Mouse (Mus musculus) midbrain, embryonic 10.5 days (tissue): ENCODE measurements at regions not wholly inside any gene's neighbourhood (a gene's known extent, or its start where the extent isn't known, plus 50 kb on each side); places are given as distances from the start of the nearest gene placed in this dataset.

Experiments used
- DNase-seq: peaks from one replicate; pipeline ENCODE4 v3.0.0-alpha.2; 2017; ENCODE audit warnings: low spot score
- H3K27ac ChIP-seq: fragments of 300-500 bp; sonication (generic); replicated peaks from 2 replicates; pipeline ENCODE4 v1.5.1; 2016; ENCODE audit warnings: mild to moderate bottlenecking
- H3K27me3 ChIP-seq: fragments of 300-500 bp; sonication (generic); 2 replicates; pipeline ENCODE4 v1.6.1; 2016; ENCODE audit warnings: low read depth, mild to moderate bottlenecking; ENCODE audit not compliant: poor library complexity, severe bottlenecking
- H3K36me3 ChIP-seq: fragments of 300-500 bp; sonication (generic); 2 replicates; pipeline ENCODE4 v1.6.1; 2016; ENCODE audit warnings: mild to moderate bottlenecking, moderate library complexity
- H3K4me1 ChIP-seq: fragments of 300-500 bp; sonication (generic); 2 replicates; pipeline ENCODE4 v1.6.1; 2016
- H3K4me3 ChIP-seq: fragments of 300-500 bp; sonication (generic); 2 replicates; pipeline ENCODE4 v1.5.1; 2016; ENCODE audit warnings: mild to moderate bottlenecking, moderate library complexity
- H3K9me3 ChIP-seq: fragments of 300-500 bp; sonication (generic); replicated peaks from 2 replicates; pipeline ENCODE4 v1.6.1; 2016; ENCODE audit warnings: mild to moderate bottlenecking
- WGBS: fragments of 180-500 bp; shearing (Covaris S2); methylation state at CpG from one replicate; pipeline ENCODE4 v1.1.7; 2016; 5-methylcytosine and 5-hydroxymethylcytosine counted together

GRCm38 (mm10) chr5:52046704-52047103 is 143.6 kb downstream of the Dhx15 start:
- Histone ChIP-seq H3K27me3 (no peaks in the 10 kb centered on the region), H3K27ac (no peak overlapping the region), H3K36me3 (no peaks in the 10 kb centered on the region), H3K4me3 (no peak overlapping the region), H3K9me3 (no peaks in the 10 kb centered on the region), H3K4me1 (no peaks in the 10 kb centered on the region)
- DNase-seq: no peak
- 82% methylated on average over 3 of the region's 3 CpGs for WGBS

GRCm38 (mm10) chr5:52044101-52044500 is 146.2 kb downstream of the Dhx15 start:
- no peaks in the 10 kb centered on the region for H3K9me3 ChIP-seq
- no peak for DNase-seq
- H3K36me3 ChIP-seq: no peaks in the 10 kb centered on the region
- H3K4me1 ChIP-seq: no peaks in the 10 kb centered on the region
- H3K27ac ChIP-seq: no peak overlapping the region
- no peaks in the 10 kb centered on the region for H3K27me3 ChIP-seq
- WGBS: 88% methylated on average over 3 of the region's 3 CpGs
- H3K4me3 ChIP-seq: no peak overlapping the region

DNA sequence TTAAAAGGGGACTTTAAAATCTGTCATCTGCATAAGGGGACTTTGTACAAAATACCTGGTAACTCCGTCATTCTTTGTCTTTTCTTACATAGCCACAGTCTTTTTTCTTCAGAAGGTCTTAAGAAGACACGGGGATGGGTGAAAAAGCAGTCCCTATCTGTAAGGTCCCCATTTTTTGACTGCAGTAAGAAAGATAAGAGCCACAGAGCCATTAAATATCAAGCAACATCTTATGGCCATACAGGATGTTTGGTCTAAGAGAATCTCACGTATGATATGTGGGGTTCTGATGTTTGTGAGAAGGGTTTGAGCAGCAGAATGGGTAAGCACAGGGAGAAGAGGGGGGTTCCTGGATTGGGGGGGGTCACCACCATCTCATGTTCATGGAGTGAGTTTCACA is 148.9 kb downstream of the Dhx15 start:
- no peaks in the 10 kb centered on the region for H3K9me3 ChIP-seq
- no peaks in the 10 kb centered on the region for H3K36me3 ChIP-seq
- H3K27ac ChIP-seq: no peak overlapping the region
- no peak overlapping the region for H3K4me3 ChIP-seq
- no peak for DNase-seq
- H3K4me1 ChIP-seq: no peaks in the 10 kb centered on the region
- H3K27me3 ChIP-seq: no peaks in the 10 kb centered on the region
- WGBS: 87% methylated on average over 3 of the region's 3 CpGs

- Histone ChIP-seq H3K4me1 (no peaks in the 10 kb centered on the region), H3K27me3 (no peaks in the 10 kb centered on the region), H3K4me3 (no peak overlapping the region), H3K27ac (no peak overlapping the region), H3K9me3 (no peaks in the 10 kb centered on the region), H3K36me3 (no peaks in the 10 kb centered on the region)
- DNase-seq: no peak
- 88% methylated on average over 24 of the region's 24 CpGs for WGBS
Measured at GRCm38 (mm10) chr5:52040427-52041312, 149.6 kb downstream of the Dhx15 start.

DNA sequence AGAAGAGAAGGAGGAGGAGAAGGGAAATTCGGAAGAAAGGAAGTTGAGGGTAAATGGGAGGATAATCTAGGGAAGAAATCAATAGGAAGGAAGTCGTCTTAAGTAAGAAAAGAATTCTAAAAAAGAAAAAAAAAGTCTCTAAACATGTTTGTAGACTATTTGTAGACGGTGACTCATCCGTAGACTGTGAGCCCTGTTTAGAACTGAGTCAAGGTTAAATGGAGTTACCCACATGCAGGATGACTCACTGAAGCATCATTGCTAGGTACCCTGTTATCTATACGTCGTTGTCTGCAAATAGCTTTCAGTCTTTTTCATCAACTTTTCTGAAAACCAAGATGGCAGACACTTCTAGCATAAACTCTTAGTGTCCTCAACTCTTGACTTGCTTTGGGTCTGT is 155.0 kb downstream of the Dhx15 start:
- no peak overlapping the region for H3K4me3 ChIP-seq
- no peaks in the 10 kb centered on the region for H3K27me3 ChIP-seq
- H3K4me1 ChIP-seq: no peaks in the 10 kb centered on the region
- H3K36me3 ChIP-seq: no peaks in the 10 kb centered on the region
- no peak for DNase-seq
- WGBS: 88% methylated on average over 6 of the region's 6 CpGs
- no peak overlapping the region for H3K27ac ChIP-seq
- no peaks in the 10 kb centered on the region for H3K9me3 ChIP-seq

DNA sequence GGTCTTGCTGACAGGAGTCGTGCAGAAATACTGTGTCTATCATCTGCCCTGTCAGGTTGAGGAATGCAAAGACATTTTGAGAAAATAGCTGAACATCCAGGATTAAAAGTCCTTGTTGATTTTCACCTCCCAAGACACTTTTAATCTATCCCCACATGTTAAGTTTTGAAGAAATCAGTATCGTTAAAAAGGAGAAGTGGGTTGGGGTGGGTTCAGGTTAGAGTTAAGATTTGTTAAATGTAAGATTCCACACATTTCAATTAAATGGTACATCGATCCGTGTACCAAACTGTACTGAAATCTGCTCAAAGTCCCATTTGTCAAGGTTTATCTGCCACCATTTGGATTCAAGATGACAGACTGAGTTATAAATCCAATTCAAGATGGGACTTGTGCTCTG is 162.8 kb downstream of the Dhx15 start:
- no peaks in the 10 kb centered on the region for H3K36me3 ChIP-seq
- no peaks in the 10 kb centered on the region for H3K4me1 ChIP-seq
- H3K4me3 ChIP-seq: no peak overlapping the region
- H3K9me3 ChIP-seq: no peaks in the 10 kb centered on the region
- H3K27me3 ChIP-seq: no peaks in the 10 kb centered on the region
- 90% methylated on average over 4 of the region's 4 CpGs for WGBS
- no peak for DNase-seq
- H3K27ac ChIP-seq: no peak overlapping the region

GRCm38 (mm10) chr5:52026148-52026547 is 164.2 kb downstream of the Dhx15 start:
- H3K27ac ChIP-seq: no peak overlapping the region
- no peak overlapping the region for H3K4me3 ChIP-seq
- no peak for DNase-seq
- no peaks in the 10 kb centered on the region for H3K4me1 ChIP-seq
- no peaks in the 10 kb centered on the region for H3K36me3 ChIP-seq
- H3K27me3 ChIP-seq: no peaks in the 10 kb centered on the region
- WGBS: 75% methylated on average over 3 of the region's 3 CpGs
- no peaks in the 10 kb centered on the region for H3K9me3 ChIP-seq

DNA sequence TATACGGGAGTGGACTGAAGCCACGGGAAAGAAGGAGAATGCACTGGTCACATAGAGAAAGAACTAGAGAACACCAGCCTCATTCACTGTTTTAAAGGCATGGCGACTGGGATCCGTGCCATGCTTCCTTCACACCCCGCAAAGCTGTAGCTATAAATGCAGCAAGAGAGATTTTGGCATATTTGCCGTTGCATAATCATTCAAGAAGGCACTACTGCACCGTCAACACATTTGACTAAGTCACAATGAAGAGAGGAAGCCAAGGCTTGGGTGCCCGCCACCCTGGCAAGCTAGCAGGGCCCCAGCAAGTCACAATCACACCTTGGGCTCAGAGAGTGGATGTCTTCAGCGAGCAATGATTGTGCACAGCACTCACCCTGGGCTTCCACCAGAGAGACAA is 167.1 kb downstream of the Dhx15 start:
- Histone ChIP-seq H3K36me3 (no peaks in the 10 kb centered on the region), H3K27me3 (no peaks in the 10 kb centered on the region), H3K27ac (no peak overlapping the region), H3K4me1 (no peaks in the 10 kb centered on the region), H3K9me3 (no peaks in the 10 kb centered on the region), H3K4me3 (no peak overlapping the region)
- no peak for DNase-seq
- WGBS: 92% methylated on average over 9 of the region's 9 CpGs

GRCm38 (mm10) chr5:52016992-52017391 is 173.3 kb downstream of the Dhx15 start:
- 86% methylated on average over 3 of the region's 3 CpGs for WGBS
- DNase-seq: no peak
- Histone ChIP-seq H3K4me1 (no peaks in the 10 kb centered on the region; the same call in 1 of the 2 replicates), H3K4me3 (no peak overlapping the region), H3K27me3 (no peaks in the 10 kb centered on the region), H3K9me3 (no peaks in the 10 kb centered on the region), H3K36me3 (no peaks in the 10 kb centered on the region), H3K27ac (no peak overlapping the region)

GRCm38 (mm10) chr5:52015786-52016185 is 174.5 kb downstream of the Dhx15 start:
- Histone ChIP-seq H3K27ac (no peak overlapping the region), H3K4me3 (no peak overlapping the region), H3K4me1 (no peaks in the 10 kb centered on the region; the same call in 1 of the 2 replicates), H3K27me3 (no peaks in the 10 kb centered on the region), H3K9me3 (no peaks in the 10 kb centered on the region), H3K36me3 (no peaks in the 10 kb centered on the region)
- WGBS: 45% methylated on average over 6 of the region's 6 CpGs
- DNase-seq: no peak

DNA sequence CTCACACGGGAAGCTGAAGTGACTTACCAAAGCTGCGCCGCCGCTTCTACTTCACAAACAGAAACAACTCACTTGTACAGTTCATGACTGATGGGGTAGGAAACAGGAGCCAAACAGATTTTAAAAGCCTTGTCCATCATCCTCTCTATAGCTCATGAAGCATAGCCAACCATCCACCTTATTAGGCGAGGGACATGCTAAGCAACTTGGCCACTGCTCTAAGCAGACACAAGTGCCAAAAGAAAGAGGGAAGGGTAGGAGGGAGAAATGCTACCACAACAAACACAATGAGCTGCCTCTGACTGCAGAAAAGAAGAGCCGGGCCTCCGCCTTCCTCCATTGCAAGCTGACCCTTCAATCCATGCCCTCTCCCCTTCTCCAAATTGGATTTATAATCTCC is 179.9 kb downstream of the Dhx15 start:
- Histone ChIP-seq H3K27ac (no peak overlapping the region), H3K4me1 (no peaks in the 10 kb centered on the region), H3K27me3 (no peaks in the 10 kb centered on the region), H3K9me3 (no peaks in the 10 kb centered on the region), H3K36me3 (no peaks in the 10 kb centered on the region), H3K4me3 (no peak overlapping the region)
- 87% methylated on average over 7 of the region's 7 CpGs for WGBS
- no peak for DNase-seq

DNA sequence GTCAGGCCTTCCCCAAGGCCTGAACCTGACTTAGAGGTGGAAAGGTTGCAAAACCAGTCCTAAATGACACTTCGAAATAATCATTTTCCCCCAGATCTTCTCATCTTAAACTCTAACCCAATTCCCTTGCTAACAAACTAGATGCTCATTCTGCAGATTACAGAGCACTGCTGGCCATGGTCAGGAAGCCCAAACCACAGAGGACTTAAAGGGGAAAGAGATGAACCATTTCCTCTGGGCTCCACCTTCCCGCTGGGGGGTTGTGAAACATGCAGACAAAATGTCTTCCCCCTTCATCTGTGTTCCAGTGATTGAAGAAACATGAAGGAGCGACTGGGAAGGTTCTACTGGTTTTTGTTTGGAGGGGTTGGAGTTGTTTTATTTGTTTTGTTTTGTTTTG is 181.4 kb downstream of the Dhx15 start:
- 87% methylated on average over 3 of the region's 3 CpGs for WGBS
- Histone ChIP-seq H3K27ac (no peak overlapping the region), H3K4me1 (no peaks in the 10 kb centered on the region), H3K4me3 (no peak overlapping the region), H3K9me3 (no peaks in the 10 kb centered on the region), H3K27me3 (no peaks in the 10 kb centered on the region), H3K36me3 (no peaks in the 10 kb centered on the region)
- no peak for DNase-seq

GRCm38 (mm10) chr5:52006843-52007242 is 183.5 kb downstream of the Dhx15 start:
- Histone ChIP-seq H3K27ac (no peak overlapping the region), H3K4me3 (no peak overlapping the region), H3K27me3 (no peaks in the 10 kb centered on the region), H3K4me1 (no peaks in the 10 kb centered on the region), H3K36me3 (no peaks in the 10 kb centered on the region), H3K9me3 (no peaks in the 10 kb centered on the region)
- 76% methylated on average over 3 of the region's 3 CpGs for WGBS
- DNase-seq: no peak
